Mouse (Mus musculus) lung, adult 18-20 months (tissue): ENCODE data around the gene Gm9573.
A peak's percentile ranks its signal among the peaks of the same experiment; 100 is the strongest.

ENCODE experiments used
- DNase-seq, 2 experiments: peaks; one replicate each; pipeline ENCODE4 v3.0.0; 2022; ENCODE audit warnings: mixed read lengths in 2 of 2

The Gm9573 gene

DNA sequence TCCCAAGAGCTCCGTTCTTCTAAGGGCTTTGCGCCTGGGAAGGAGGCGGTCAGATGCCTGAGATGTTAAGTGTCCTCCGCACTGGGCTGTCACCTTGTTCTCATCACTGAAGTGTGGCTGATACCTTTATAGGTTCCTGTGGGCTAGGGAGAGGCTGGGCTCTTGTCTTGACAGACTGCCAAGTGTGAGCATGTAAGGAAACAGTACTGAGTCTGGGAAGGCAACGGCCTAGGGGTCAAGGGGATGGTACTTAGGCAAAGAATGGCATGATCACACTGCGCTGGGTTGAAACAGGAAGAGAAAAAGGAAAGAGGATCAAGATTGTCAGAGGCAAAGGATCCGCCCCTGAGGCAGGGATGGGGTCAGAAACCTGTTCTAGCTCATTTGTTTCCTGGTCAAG, at the start of gene Gm9573:
Gm9573 (minus strand) TSS at position 101 of the 400 bp plus-strand sequence.
- no peak for DNase-seq

DNA sequence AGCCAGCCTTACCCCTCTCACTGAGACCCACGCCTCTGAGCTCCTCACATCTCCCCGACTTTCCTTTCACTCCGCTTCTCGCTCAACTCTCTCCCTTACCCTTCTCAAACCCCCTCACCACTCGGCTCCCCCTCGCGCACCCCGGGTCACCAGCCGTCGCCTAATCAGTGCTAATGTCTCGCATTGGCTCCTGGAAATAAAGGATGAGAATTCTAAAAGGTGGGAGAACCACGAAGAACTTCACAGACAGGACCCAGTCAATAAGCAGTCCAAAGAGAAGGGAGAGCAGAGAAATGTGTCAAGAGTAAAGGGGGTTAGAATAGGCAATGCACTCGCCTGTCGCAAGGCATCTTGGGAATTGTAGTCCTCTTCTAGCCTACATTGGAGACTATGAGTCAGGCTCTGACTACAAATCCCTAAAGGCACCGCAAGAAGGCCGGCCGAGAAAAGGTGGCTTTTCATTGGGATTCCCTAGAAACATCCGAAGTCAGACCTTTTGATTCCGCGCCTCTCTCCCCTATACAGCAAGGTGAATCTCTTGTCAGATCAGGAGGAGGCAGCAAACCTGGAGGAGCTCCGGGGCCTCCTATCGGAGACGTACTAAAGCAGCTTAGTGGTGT, 47.1 kb upstream of the Gm9573 start, which contains the start of gene Gtf2h4:
Gtf2h4 (minus strand) TSS at position 324 of the 620 bp plus-strand sequence.
- peak; percentile 91 to 94 for DNase-seq

DNA sequence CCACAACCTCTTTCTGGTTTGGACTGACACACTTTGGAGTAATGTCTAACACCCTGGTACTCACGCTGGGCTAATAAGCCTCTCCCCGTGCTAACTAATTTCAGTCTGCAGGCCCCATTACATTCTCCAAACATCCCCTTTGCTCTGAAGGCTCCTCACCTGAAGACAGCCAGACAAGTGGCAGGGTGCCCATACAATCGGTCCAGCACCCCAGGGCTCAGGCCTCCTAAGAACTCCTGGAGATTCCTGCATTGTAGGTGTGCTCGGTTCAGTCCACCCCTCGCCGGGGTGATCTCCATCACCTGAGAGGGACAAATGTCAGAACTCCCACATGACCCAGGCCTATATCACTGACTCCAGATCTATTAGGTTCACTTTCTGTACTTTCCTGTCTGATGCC, 46.1 kb upstream of the Gm9573 start:
- DNase-seq: no peak

DNA sequence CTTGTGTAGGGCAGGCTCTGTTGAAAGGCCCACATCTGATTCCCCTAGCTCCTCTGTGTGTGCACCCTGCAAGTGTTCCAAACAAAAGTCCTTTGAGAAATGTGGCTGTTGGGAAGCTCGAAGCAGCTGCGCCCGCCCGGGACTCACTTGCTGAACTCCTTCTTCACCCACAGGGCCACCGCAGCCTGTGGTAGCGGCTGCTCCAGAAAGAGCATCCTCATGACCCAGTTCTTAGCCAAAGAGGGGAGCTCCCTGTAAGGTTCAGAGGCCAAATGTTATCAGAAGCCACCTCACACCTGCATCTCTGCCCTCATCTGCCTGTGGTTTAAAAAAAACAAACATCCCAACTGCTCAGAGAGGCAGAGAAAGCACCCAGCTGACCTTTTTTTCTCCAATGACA, 45.4 kb upstream of the Gm9573 start:
- DNase-seq: no peak

DNA sequence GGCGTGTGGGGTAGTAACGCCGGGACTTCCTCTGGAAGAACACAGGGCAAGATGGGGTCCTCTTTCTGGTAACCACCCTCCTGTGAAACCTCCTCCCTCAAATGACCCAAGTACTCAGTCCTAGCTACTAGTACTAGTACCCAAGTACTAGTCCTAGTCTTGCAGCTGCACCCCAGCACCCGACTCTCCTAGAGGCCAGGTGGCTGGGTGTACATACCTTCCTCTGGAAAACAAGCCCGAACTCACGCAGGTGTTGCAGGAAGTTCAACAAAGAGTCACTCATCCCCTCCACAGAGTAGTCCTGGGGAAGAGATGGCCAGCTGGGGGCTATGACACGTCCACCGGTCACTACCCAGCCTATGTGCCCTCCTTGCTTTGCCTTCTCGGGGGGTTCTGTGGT, 43.3 kb upstream of the Gm9573 start:
- no peak for DNase-seq

DNA sequence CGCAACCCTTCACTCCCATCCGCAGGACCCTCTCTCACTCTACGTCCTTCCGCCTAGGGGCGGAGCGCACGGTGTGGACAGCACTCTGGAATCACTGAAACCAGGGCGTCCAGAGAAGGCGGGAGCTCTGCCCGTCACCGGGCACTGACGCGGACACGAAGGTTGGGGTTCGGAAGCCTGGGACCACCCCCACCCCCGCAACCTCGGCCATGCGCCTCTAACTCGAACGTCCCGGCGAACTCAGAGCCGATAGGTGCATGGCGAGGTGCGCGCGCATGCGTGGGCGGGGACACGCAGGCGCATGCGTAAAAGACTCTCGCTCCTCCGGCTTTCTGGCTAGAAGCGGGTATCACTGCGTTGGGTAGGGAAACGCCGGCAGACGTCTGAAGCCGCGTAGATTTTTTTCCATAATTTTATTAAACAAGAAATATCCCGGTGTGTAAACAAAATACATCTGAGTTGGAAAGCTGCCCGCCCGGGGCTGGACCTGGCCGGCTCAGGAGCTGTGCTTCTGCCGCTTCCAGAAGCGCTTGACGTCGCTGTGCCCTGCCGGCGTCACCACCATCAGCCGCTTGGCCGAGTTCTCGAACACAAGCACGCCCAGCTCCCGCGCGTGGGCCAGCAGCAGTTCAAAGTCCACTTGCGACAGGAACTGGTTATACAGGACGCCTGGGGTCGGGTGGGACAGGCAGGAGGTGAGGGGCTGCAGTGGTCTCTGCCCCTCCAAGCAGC, 41.1 kb upstream of the Gm9573 start, which contains the start of gene Vars2:
Vars2 (minus strand) TSS at position 259 of the 732 bp plus-strand sequence.
- peak; percentile 95 to 97 for DNase-seq

DNA sequence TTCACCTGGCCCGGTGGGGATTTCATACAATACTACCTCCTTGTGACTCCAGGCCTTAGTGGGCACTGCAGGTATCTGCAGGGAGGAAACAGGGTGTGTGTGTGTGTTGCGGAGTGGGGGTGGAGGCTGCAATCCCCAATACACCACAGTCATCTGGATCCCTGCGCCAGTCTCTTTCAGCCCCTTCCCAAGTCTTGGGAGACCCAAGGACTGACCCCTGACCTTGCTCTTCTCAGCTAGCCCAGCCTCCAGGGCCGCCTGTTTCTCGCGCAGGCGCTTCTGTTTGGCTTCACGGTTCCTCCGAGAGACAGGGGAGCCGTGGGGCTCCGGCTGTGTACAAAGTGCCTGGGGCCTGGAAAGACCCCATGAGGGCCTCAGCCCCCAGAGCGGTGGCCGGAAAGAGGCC, 40.4 kb upstream of the Gm9573 start:
- no peak for DNase-seq

DNA sequence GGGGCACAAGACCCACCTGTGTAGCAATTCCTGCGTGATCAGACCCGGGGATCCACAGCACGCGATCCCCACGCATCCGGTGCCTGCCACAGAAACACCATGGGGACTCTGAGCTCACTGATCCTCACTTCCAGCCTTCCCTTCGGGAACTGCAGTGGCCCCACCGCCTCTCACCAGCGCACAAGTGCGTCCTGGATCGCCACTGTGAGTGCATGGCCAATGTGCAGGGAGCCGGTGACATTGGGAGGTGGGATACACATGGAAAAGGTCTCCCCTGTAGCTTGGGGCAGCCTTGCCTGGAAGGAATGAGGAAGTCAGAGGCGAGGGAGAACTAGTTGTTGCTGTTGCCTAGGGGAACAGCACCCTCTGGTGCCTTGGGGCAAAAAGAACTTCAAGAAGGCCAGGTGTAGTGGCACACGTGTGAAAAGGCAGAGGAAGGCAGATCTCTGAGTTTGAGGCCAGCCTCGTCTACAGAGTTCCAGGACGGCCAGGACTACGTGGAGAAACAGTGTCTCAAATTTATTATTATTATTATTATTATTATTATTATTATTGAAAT, 39.6 kb upstream of the Gm9573 start:
- peak; percentile 75 to 81 for DNase-seq

DNA sequence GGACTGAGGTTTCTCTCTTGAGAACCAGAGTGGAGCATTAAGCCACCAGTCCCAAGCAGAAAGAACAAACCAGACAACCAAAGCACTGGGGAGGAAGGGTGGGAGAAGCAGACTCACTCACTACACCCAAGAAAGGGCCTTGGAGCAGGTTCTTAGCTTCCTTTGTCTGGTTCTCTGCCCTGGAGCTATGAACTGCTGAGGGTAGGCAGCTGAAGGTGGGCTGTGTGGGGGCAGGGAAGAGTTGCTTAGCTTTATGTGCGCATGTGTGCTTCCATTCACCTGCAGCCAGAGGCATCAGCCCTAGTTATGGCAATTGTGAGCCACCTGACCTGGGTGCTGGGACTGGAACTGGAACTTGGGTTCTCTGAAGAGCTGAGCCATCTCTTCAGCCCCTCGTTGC, 26.6 kb upstream of the Gm9573 start:
- no peak for DNase-seq

DNA sequence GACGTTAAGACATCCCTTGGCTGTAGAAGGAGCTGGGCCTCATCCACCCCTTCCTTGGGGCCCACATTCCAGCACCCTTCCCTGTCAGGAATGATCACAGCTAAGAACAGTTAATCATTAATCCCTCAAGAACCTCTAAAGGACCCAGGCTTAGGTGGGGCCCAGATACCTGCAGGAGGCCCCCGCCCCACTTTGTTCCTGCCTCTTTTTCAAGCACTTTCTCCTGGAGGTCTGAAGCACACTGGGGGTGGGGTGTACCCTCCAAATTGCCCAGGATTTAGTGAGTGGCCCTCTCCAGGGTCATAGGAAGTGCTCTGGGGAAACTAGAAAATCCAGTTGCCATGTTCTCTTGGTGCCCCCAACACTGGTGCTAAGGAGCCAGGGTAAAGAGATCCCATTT, 23.0 kb upstream of the Gm9573 start:
- peak; percentile 84 to 90 for DNase-seq

DNA sequence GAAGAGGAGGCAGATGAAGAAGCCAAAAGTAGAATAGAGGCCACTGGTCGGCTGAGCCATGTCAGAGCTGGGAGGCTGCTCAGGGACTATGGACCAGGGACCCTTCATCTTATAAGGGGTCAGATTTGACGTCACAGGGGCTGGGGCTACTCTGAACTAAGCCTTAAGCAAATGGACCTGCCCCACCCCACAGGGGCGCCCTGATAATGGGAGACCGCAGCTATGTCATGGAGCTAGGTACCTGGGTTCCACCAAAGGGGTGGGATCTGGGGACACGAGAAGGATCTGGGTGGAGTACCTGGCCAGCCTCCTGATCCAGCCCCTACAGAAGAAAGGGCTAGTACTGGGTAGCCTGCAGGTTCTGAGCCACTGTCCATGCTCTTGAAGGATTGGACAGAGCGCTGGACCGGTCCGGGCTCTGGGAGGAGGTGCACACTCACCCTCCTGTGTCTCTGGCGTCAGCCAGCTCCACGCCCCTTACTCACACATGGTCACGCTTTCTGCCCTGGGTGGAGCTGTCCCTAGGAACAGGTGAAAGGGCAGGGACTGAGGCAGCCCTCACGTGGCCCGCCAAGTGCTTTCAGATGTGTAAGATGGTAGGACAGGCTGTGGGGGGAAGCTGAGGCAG, 17.3 kb upstream of the Gm9573 start, which contains the start of gene Mucl3:
Mucl3 (minus strand) TSS at position 87 of the 628 bp plus-strand sequence.
- peak; percentile 47 to 77 for DNase-seq

DNA sequence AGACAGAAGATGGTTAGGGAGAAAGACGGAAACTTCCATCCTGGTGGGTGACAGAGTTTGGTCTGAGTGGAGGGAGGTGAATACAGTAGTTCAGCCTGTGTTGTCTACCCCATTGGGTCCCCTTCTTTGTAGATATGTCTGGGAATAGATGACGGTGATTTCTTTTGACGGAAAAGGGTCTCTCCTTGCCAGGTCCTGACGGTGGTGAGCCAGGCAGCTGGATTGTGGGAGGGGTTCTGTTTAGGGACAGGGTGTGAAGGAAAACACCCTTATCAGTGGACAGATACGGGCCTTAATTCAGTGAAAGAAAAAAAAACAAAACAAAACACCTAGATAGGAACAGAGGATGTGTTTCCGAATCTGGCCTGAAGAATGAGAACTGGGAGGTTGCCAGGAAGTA, 12.9 kb upstream of the Gm9573 start:
- no peak for DNase-seq

DNA sequence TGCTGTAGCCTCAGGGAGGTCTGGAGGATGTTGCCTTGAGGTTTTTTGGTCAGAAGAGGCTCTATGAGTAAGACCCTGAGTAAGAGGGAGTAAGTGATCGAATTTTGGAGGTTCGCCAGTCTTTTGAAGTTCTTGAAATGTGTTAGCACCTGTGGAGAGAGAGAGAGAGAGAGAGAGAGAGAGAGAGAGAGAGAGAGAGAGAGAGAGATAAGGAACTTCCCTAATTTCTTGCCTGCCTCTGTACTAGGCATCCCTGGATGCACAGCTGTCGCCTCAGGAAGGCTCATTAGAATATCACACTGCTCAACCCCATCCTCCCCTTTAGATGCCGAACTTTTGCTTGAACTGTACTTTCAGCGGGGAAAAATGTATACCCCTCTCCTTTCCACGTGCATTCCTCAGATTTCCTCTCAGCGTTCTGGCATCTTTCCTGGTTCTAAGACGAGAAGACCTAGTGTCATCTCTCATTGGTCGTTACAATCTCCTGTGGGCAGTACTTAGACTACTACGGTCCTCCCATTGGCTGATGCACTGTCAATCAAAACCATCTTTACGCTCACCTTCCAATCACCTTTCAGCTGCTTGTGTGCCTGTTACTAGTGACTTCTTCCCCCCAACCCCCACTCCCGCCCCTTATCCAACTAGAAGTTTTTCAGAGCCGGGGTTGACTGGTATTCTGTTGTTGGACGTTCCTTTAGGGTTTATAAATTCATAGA, 12.2 kb upstream of the Gm9573 start:
- peak; percentile 79 to 82 for DNase-seq

DNA sequence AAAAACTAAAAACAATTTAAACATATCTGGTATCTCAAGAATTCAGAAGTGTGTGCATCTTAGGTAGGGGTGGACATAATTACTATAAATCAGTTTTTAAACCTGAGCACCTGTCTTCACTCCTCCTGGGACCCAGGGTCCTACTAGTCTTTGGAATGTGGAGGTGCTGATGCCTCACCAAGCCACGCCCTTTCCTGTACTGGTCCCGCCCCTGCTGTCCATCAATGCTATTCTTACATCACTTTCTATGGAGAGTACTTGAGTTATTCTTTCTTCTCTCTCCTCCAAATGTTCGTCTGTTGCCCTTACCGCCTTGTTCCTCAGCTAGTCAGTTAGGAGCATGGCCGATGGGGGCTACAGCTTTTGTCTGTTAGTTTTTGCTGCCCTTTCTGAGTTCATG, 9.9 kb upstream of the Gm9573 start:
- DNase-seq: peak; percentile 81 to 88

DNA sequence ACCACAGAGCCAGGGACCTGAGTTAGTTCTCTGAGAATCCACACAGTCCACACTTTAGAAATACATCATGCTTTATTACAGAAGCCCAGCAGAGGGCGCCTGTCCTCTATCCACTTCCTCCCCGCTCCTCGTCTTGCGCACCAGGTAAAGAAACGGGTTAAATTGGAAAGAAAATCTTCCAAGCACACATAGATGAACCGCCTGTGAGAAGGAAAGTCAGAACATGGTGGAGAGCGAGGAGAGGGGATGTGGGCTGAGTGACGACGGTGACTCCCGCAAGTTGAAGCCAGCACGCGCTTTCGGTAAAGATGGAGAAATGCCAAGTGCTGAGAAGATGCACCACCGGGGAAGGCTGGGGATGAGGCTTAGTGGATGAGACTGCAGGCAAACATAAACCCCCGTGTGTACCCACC, 9.3 kb upstream of the Gm9573 start:
- peak; percentile 57 to 71 for DNase-seq

DNA sequence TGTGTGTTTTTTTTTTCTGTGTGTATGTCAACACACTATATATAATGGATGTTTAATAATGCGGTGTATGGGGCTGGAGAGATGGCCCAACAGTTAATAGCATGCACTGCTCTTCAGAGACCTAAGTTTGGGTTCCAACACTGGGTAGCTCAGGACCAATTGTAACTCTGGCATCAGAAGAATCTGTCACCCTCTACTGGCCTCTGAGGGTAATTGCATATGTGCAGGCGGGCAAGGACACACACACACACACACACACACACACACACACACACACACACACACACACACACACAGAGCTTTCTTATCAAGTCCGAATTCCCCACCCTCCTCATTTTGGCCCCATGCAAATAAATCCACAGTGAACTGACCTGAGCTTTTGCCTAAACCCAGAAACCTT, 8.8 kb upstream of the Gm9573 start:
- DNase-seq: no peak

DNA sequence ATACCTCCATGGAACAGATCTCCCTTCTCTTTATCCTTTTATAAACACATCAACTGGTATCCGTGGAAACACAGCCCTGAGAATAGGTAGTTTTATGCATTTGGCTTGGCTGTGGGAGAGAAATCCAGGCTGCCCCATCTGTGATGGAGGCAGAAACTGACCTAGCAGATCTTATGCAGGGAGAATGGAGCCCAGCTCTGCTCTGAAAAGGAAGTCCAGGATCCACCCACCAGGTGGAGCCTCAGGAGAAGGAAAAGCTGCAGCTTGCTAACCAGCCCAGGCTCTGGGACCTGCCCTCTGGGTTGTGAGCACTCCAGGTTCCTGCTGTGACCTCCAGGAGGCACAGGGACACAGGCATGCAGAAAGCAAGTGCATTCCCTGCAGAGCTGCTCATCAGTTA, 7.6 kb upstream of the Gm9573 start:
- peak; percentile 58 to 73 for DNase-seq

DNA sequence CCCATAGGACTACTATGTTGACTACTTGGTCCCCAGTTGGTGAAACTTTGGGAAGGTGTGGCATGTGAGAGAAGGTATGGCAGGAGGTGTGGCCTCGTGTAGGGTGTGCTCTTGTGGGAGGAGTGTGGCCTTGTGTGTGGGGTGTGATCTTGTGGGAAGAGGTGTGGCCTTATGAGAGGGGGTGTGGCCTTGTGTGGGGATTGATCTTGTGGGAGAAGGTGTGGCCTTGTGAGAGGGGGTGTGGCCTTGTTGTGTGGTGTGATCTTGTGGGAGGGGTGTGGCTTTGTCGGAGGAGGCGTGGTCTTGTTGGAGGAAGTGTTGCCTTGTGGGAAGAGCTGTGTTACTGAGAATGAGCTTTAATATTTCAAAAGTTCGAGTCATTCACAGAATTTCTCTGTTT, 9.3 kb downstream of the Gm9573 start:
- DNase-seq: no peak

DNA sequence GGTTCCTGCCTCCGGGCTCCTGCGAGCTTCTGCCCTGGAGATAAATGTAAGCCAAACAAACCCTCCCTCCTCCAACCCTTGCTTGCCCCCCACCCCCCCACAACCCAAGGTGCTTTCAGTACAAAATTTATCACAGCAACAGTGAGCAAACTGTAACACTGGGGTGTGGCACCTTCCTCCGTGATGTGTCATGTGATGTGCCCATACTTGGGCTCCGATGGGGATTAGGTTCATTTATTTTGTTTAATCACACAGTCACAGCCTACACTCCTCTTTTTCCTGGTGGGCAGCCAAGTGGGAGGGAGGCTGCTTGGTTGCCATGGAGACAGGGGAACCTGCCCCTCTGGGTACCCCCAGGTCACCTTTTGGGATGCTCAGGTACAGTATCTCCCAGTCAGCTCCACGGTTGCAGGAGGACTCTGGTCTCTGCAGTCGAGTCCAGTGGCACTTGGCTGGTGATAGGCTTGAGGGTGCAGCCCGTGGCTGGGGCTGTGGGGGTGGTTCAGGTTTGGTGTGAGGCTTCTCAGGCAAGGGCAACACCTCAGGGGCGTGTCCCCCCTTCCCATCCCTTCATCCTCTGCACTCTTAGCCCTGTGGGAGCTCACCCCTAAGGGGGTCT, 24.6 kb downstream of the Gm9573 start:
- no peak for DNase-seq

DNA sequence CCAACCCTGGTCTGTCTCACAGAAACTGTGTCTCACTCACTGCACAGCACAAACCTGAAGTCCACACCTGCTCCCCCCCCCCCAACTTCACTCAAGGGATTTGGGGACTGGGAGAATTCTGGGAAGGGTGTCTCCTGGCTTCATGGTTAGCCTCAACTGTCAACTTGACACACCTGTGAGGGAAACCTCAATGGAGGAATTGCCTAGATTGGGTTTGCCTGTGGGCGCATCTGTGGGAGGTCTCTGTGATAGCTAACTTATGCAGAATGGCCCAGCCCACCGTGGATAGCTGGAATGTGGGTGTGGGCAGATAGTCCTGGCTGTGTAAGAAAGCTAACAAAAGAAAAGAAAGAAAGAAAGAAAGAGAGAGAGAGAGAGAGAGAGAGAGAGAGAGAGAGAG, 25.2 kb downstream of the Gm9573 start, which contains the start of gene Sfta2:
Sfta2 (plus strand) TSS at position 301 of the 400 bp plus-strand sequence.
- DNase-seq: no peak

DNA sequence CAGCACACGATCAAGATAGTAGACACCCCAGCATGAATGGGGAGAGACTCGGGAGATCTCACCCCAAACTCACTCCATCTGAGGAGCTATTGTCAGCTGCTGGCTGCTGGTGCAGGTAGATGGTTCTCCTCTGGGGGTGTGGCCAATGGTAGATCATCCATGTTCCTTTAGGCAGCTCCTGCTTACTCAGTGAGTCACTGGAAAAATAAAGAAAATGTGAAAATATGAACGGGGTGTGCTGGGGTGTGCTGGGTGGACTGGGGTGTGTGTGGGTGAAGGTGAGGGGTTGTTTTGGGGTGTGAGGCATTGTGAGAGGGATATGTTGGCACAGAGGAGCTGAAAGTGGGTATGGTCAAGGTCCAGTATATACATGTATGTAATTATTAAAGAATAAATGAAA, 29.0 kb downstream of the Gm9573 start:
- DNase-seq: no peak

DNA sequence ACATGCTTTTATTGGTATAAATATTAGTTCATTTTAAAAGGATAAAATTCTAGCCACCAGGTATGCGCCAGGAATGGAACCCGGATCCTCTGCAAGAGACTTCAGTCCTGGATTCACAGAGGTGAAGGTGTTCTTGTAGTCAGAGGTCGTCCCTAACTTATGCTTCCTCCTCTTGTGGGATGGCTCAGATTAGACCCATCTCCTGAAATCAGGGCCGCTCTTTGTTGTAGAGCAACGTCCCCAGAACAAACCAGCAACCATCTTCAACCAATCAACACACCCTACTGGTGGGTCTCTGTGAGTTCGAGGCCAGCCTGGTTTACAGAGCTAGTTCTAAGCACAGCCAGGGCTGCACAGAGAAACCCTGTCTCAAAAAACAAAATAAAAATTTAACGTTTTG, 32.0 kb downstream of the Gm9573 start:
- DNase-seq: no peak
